ENCODE assay signal across 28 mouse cellular contexts in genomic region chr3:136980915-136981588, GRCm38 (mm10).
DNase-seq lines count a peak whose midpoint lies in the region; ATAC-seq and TF ChIP-seq lines count a peak whose summit lies in the region.
"Had no signal": no experiment of that assay in that cellular context is flagged by ENCODE, and none has a peak within 500 bp of the region (broad histone marks: within the 10 kb centered on the region; RNA-seq: fewer than 3 reads in every experiment).

No protein-coding gene starts in this region.

- no peak for TF ChIP-seq CTCF in CH12.LX (conservative IDR thresholded peaks at IDR 0.05 in 1 of 2, IDR thresholded peaks at IDR 0.05 in 1 of 2; ENCODE audit: low read depth in 2 of 2, low read length in 2 of 2)

- no peaks in the 10 kb centered on the region for H3K27me3 ChIP-seq in forebrain, embryonic 15.5 days
- H3K27me3 ChIP-seq in forebrain, embryonic 11.5 days (ENCODE audit: control insufficient read depth, insufficient read depth, low read length) = no peaks in the 10 kb centered on the region
- H3K27me3 ChIP-seq in limb, embryonic 13.5 days = no peaks in the 10 kb centered on the region
- no peaks in the 10 kb centered on the region for H3K27me3 ChIP-seq in limb, embryonic 10.5 days (ENCODE audit: low read depth, poor library complexity, severe bottlenecking)
- no peaks in the 10 kb centered on the region for H3K27me3 ChIP-seq in CH12.LX (replicated peaks)
- H3K27me3 ChIP-seq in embryonic facial prominence, embryonic 15.5 days = no peaks in the 10 kb centered on the region
- H3K27me3 ChIP-seq: heart, embryonic 15.5 days; hindbrain, embryonic 15.5 days; liver, embryonic 15.5 days; neural tube, embryonic 13.5 days; Patski had no signal

- H3K4me2 ChIP-seq in forebrain, embryonic 15.5 days (replicated peaks) = no peak overlapping the region
- no peak overlapping the region for H3K4me2 ChIP-seq in forebrain, embryonic 11.5 days (ENCODE audit: low read depth, low read length, severe bottlenecking)
- no peak overlapping the region for H3K4me2 ChIP-seq in limb, embryonic 13.5 days (replicated peaks)
- no peak overlapping the region for H3K4me2 ChIP-seq in CH12.LX (ENCODE audit: insufficient read depth, low read depth, poor library complexity, severe bottlenecking)
- no peak overlapping the region for H3K4me2 ChIP-seq in embryonic facial prominence, embryonic 15.5 days (replicated peaks)
- H3K4me2 ChIP-seq: heart, embryonic 15.5 days; hindbrain, embryonic 15.5 days; liver, embryonic 15.5 days; neural tube, embryonic 13.5 days had no signal

- no peak overlapping the region for H3K4me3 ChIP-seq in forebrain, embryonic 15.5 days
- H3K4me3 ChIP-seq in forebrain, embryonic 11.5 days (ENCODE audit: low read depth, low read length) = no peak overlapping the region
- no peak overlapping the region for H3K4me3 ChIP-seq in limb, embryonic 13.5 days
- no peak overlapping the region for H3K4me3 ChIP-seq in limb, embryonic 10.5 days
- H3K4me3 ChIP-seq in CH12.LX (replicated peaks in 1 of 3; ENCODE audit: low read depth in 2 of 3, low read length in 2 of 3, poor library complexity in 1 of 3) = no peak overlapping the region
- H3K4me3 ChIP-seq in embryonic facial prominence, embryonic 15.5 days (replicated peaks) = no peak overlapping the region
- H3K4me3 ChIP-seq: gastrocnemius, adult 2 months; heart, embryonic 15.5 days; hindbrain, embryonic 15.5 days; liver, embryonic 15.5 days; myocyte; neural tube, embryonic 13.5 days had no signal

- no peak; the same call in 1 of the 2 replicates for ATAC-seq in forebrain, embryonic 15.5 days (replicated peaks)
- no peak for ATAC-seq in forebrain, embryonic 11.5 days (replicated peaks; ENCODE audit: low FRiP score)
- ATAC-seq in limb, embryonic 13.5 days (ENCODE audit: low FRiP score, low read depth) = no peak; the same call in 1 of the 2 replicates
- no peak for ATAC-seq in embryonic facial prominence, embryonic 15.5 days (ENCODE audit: insufficient number of reproducible peaks, low FRiP score, low TSS enrichment, low read depth)
- ATAC-seq: midbrain, embryonic 16.5 days; Patski had no signal

- 59% methylated on average over 5 of the region's 5 CpGs for WGBS in forebrain, embryonic 15.5 days
- WGBS in forebrain, embryonic 11.5 days = 92% methylated on average over 5 of the region's 5 CpGs
- WGBS in limb, embryonic 13.5 days = 64% methylated on average over 5 of the region's 5 CpGs
- WGBS in limb, embryonic 10.5 days = 92% methylated on average over 5 of the region's 5 CpGs
- 42% methylated on average over 5 of the region's 5 CpGs for WGBS in embryonic facial prominence, embryonic 15.5 days

- no peak for TF ChIP-seq RAD21 in CH12.LX (IDR thresholded peaks at IDR 0.05; ENCODE audit: low read depth, low read length)

- TF ChIP-seq POLR2A in CH12.LX (IDR thresholded peaks at IDR 0.05; ENCODE audit: low read depth, low read length) = no peak

- in situ Hi-C loops in CH12.LX (cut with MboI; ENCODE audit: low pct_ligation_motif_present, low pct_unique_long_range_greater_than_20kb, low sequenced_read_pairs) = no loop called here

- no peak overlapping the region for H3K9ac ChIP-seq in forebrain, embryonic 15.5 days (replicated peaks)
- no peak overlapping the region for H3K9ac ChIP-seq in forebrain, embryonic 11.5 days (ENCODE audit: low read length)
- H3K9ac ChIP-seq in limb, embryonic 13.5 days = no peak overlapping the region
- H3K9ac ChIP-seq in CH12.LX (ENCODE audit: insufficient read depth, low read depth) = peak overlapping the region; percentile 9; the same call in 1 of the 2 replicates
- no peak overlapping the region for H3K9ac ChIP-seq in embryonic facial prominence, embryonic 15.5 days
- H3K9ac ChIP-seq: heart, embryonic 15.5 days; hindbrain, embryonic 15.5 days; liver, embryonic 15.5 days; neural tube, embryonic 13.5 days had no signal

- no peaks in the 10 kb centered on the region for H3K36me3 ChIP-seq in forebrain, embryonic 15.5 days
- H3K36me3 ChIP-seq in forebrain, embryonic 11.5 days (ENCODE audit: control insufficient read depth, insufficient read depth, low read length) = no peaks in the 10 kb centered on the region
- no peaks in the 10 kb centered on the region for H3K36me3 ChIP-seq in limb, embryonic 13.5 days
- no peaks in the 10 kb centered on the region for H3K36me3 ChIP-seq in limb, embryonic 10.5 days
- H3K36me3 ChIP-seq in CH12.LX (replicated peaks in 1 of 2; ENCODE audit: control insufficient read depth in 1 of 2, insufficient read depth in 1 of 2, low read length in 1 of 2) = no peaks in the 10 kb centered on the region
- H3K36me3 ChIP-seq in embryonic facial prominence, embryonic 15.5 days = no peaks in the 10 kb centered on the region
- H3K36me3 ChIP-seq: G1E; heart, embryonic 15.5 days; hindbrain, embryonic 15.5 days; liver, embryonic 15.5 days; neural tube, embryonic 13.5 days had no signal

- no peaks in the 10 kb centered on the region for H3K9me3 ChIP-seq in forebrain, embryonic 15.5 days
- H3K9me3 ChIP-seq in forebrain, embryonic 11.5 days (ENCODE audit: control insufficient read depth, low read length) = no peaks in the 10 kb centered on the region
- no peaks in the 10 kb centered on the region for H3K9me3 ChIP-seq in limb, embryonic 13.5 days
- no peaks in the 10 kb centered on the region for H3K9me3 ChIP-seq in limb, embryonic 10.5 days (replicated peaks)
- no peaks in the 10 kb centered on the region for H3K9me3 ChIP-seq in CH12.LX (replicated peaks; ENCODE audit: low read length)
- H3K9me3 ChIP-seq in embryonic facial prominence, embryonic 15.5 days (replicated peaks) = no peaks in the 10 kb centered on the region
- H3K9me3 ChIP-seq: G1E; heart, embryonic 15.5 days; hindbrain, embryonic 15.5 days; liver, embryonic 15.5 days; neural tube, embryonic 13.5 days had no signal

- H3K79me2 ChIP-seq in CH12.LX (replicated peaks; ENCODE audit: control insufficient read depth, extremely low read depth, insufficient read depth, poor library complexity, severe bottlenecking) = no peaks in the 10 kb centered on the region

- TF ChIP-seq EP300 in CH12.LX (IDR thresholded peaks at IDR 0.05; ENCODE audit: low read length) = peak; percentile 68

- H3K27ac ChIP-seq in forebrain, embryonic 15.5 days (replicated peaks) = peak overlapping the region; percentile 40; the same call in 1 of the 2 replicates
- H3K27ac ChIP-seq in forebrain, embryonic 11.5 days (ENCODE audit: low read depth, low read length) = no peak overlapping the region
- H3K27ac ChIP-seq in limb, embryonic 13.5 days = peak overlapping the region; percentile 15; the same call in 1 of the 2 replicates
- no peak overlapping the region for H3K27ac ChIP-seq in limb, embryonic 10.5 days
- H3K27ac ChIP-seq in CH12.LX (ENCODE audit: insufficient read depth, low read depth) = no peak overlapping the region
- H3K27ac ChIP-seq in embryonic facial prominence, embryonic 15.5 days (replicated peaks) = peak overlapping the region; percentile 68; the same call in 1 of the 2 replicates
- H3K27ac ChIP-seq: gastrocnemius, adult 2 months; heart, embryonic 15.5 days; hindbrain, embryonic 15.5 days; liver, embryonic 15.5 days; macrophage; neural tube, embryonic 13.5 days had no signal

- dilution Hi-C loops in CH12.LX (cut with MboI; ENCODE audit: extremely low pct_ligation_motif_present, extremely low pct_unique_long_range_greater_than_20kb, low sequenced_read_pairs) = no loop called here

- H3K4me1 ChIP-seq in forebrain, embryonic 15.5 days = peaks cover 10% of the 10 kb centered on the region; the same call in 1 of the 2 replicates
- no peaks in the 10 kb centered on the region for H3K4me1 ChIP-seq in forebrain, embryonic 11.5 days (replicated peaks; ENCODE audit: control insufficient read depth, insufficient read depth, low read length)
- no peaks in the 10 kb centered on the region for H3K4me1 ChIP-seq in limb, embryonic 13.5 days
- H3K4me1 ChIP-seq in limb, embryonic 10.5 days = no peaks in the 10 kb centered on the region
- peaks cover 0 to 14% of the 10 kb centered on the region in 2 experiments; a peak in 2 of 4 replicates for H3K4me1 ChIP-seq in CH12.LX (ENCODE audit: control insufficient read depth in 1 of 2, insufficient read depth in 2 of 2)
- H3K4me1 ChIP-seq in embryonic facial prominence, embryonic 15.5 days = peaks cover 5% of the 10 kb centered on the region
- H3K4me1 ChIP-seq: heart, embryonic 15.5 days; hindbrain, embryonic 15.5 days; liver, embryonic 15.5 days; neural tube, embryonic 13.5 days had no signal

- DNase-seq in forebrain, embryonic 11.5 days (ENCODE audit: low spot score) = no peak
- no peak for DNase-seq in limb, embryonic 10.5 days (ENCODE audit: low spot score)
- DNase-seq in CH12.LX (ENCODE audit: extremely low read depth) = peak; percentile 22
- DNase-seq in kidney, adult 18-20 months = no peak
- DNase-seq: adrenal gland, postnatal 36 days; cerebellum, adult 11-12 months; cerebellum, postnatal 10 days; gastrocnemius, adult 2 months; heart, postnatal 4 days; kidney, adult 9 months; kidney, postnatal 14 days; layer of hippocampus, postnatal 36 days; liver; retina, postnatal 1 day; right cerebral cortex, postnatal 25 days; thymus, postnatal 14 days had no signal

TF ChIP-seq in CH12.LX, 34 proteins besides CTCF, POLR2A, EP300 and RAD21:
- no peak for TF ChIP-seq ZNF384 (IDR thresholded peaks at IDR 0.05; ENCODE audit: low read depth, low read length)
- TF ChIP-seq USF1 (IDR thresholded peaks at IDR 0.05; ENCODE audit: low read depth, low read length) = no peak
- no peak for TF ChIP-seq ZC3H11A (IDR thresholded peaks at IDR 0.05; ENCODE audit: low read depth, low read length)
- no peak for TF ChIP-seq BHLHE40 (IDR thresholded peaks at IDR 0.05; ENCODE audit: low read depth, low read length)
- TF ChIP-seq JUN (IDR thresholded peaks at IDR 0.05; ENCODE audit: insufficient read depth, low read depth, low read length) = peak; percentile 82
- TF ChIP-seq UBTF (IDR thresholded peaks at IDR 0.05; ENCODE audit: low read depth, low read length) = no peak
- TF ChIP-seq JUND (conservative IDR thresholded peaks at IDR 0.05; ENCODE audit: low read depth, low read length) = peak; percentile 93
- TF ChIP-seq ELF1 (IDR thresholded peaks at IDR 0.05; ENCODE audit: low read depth, low read length) = no peak
- TF ChIP-seq KAT2A (IDR thresholded peaks at IDR 0.05; ENCODE audit: insufficient replicate concordance, low read length) = no peak

Comparison
In these comparisons a context has a peak if more than half of its experiments do, and no peak if none do; other contexts are left out.
1. H3K27ac ChIP-seq: peak in forebrain, embryonic 15.5 days (single experiment), limb, embryonic 13.5 days (single experiment) and embryonic facial prominence, embryonic 15.5 days (single experiment); none in forebrain, embryonic 11.5 days (single experiment), limb, embryonic 10.5 days (single experiment) and CH12.LX (single experiment).